Mouse (Mus musculus) embryo, embryonic 10 days (tissue): ENCODE results near the gene Cdc34.
"Not testable (repeated sequence)": the region's sequence is repeated elsewhere in the genome, so short reads cannot be mapped to it uniquely, and the experiment has no call there.

Source experiments
- DNase-seq: peaks from one replicate; pipeline ENCODE4 v3.0.0-alpha.2; 2015; ENCODE audit warnings: low spot score

The Cdc34 gene

GRCm38 (mm10) chr10:79695231-79696128 is 13.5 kb downstream of the Cdc34 start:
- DNase-seq: peak; percentile 89

- DNase-seq: no peak
Observed at GRCm38 (mm10) chr10:79696129-79696651, 14.2 kb downstream of the Cdc34 start.

GRCm38 (mm10) chr10:79697916-79698315 is 15.9 kb downstream of the Cdc34 start:
- no peak for DNase-seq

GRCm38 (mm10) chr10:79698459-79698858 is 16.5 kb downstream of the Cdc34 start:
- DNase-seq: no peak

- no peak for DNase-seq
Observed at GRCm38 (mm10) chr10:79700676-79701075, 18.7 kb downstream of the Cdc34 start.

GRCm38 (mm10) chr10:79701443-79702129 is 19.6 kb downstream of the Cdc34 start:
- DNase-seq: peak; percentile 60

GRCm38 (mm10) chr10:79702970-79703369 is 21.0 kb downstream of the Cdc34 start:
- not testable (repeated sequence) for DNase-seq

GRCm38 (mm10) chr10:79703541-79703940 is 21.5 kb downstream of the Cdc34 start:
- DNase-seq: no peak

GRCm38 (mm10) chr10:79704065-79704969 is 22.3 kb downstream of the Cdc34 start, which contains the start of gene Bsg:
Gene Bsg, plus strand, starts transcription at chr10:79704491.
- DNase-seq: peak; percentile 100

GRCm38 (mm10) chr10:79704970-79705360 is 23.0 kb downstream of the Cdc34 start:
- no peak for DNase-seq

- no peak for DNase-seq
Observed at GRCm38 (mm10) chr10:79705951-79706350, 24.0 kb downstream of the Cdc34 start.

- DNase-seq: no peak
Observed at GRCm38 (mm10) chr10:79706406-79707094, 24.6 kb downstream of the Cdc34 start.

- DNase-seq: no peak
Observed at GRCm38 (mm10) chr10:79707162-79707561, 25.2 kb downstream of the Cdc34 start.

GRCm38 (mm10) chr10:79707759-79708158 is 25.8 kb downstream of the Cdc34 start:
- no peak for DNase-seq

GRCm38 (mm10) chr10:79708668-79709067 is 26.7 kb downstream of the Cdc34 start:
- no peak for DNase-seq

GRCm38 (mm10) chr10:79709307-79709706 is 27.3 kb downstream of the Cdc34 start:
- no peak for DNase-seq

GRCm38 (mm10) chr10:79712029-79712428 is 30.0 kb downstream of the Cdc34 start:
- no peak for DNase-seq

- DNase-seq: peak; percentile 88
Observed at GRCm38 (mm10) chr10:79712499-79713126, 30.6 kb downstream of the Cdc34 start.

- no peak for DNase-seq
Observed at GRCm38 (mm10) chr10:79713163-79713562, 31.2 kb downstream of the Cdc34 start.

GRCm38 (mm10) chr10:79714996-79715395 is 33.0 kb downstream of the Cdc34 start:
- DNase-seq: no peak
